Mouse (Mus musculus) embryonic facial prominence, embryonic 13.5 days (tissue): ENCODE measurements around the gene Nxph1. TPM values are rescaled to one million over a fixed set of nuclear protein-coding genes. Genes with fewer than 3 reads are reported as not detected.
A peak's percentile ranks its signal among the peaks of the same experiment; 100 is the strongest.

Experiments used
- ATAC-seq: fragments of 200-750 bp; cut with Nextera tagmentation; 2 replicates; pipeline ENCODE4 v1.8.0; 2017; ENCODE audit warnings: low read depth; ENCODE audit not compliant: insufficient number of reproducible peaks, insufficient read depth, low FRiP score, low TSS enrichment
- H3K27ac ChIP-seq: fragments of 300-500 bp; sonication (generic); 2 replicates; pipeline ENCODE4 v1.5.1; 2015; ENCODE audit warnings: moderate library complexity, mild to moderate bottlenecking, inconsistent platforms
- H3K27me3 ChIP-seq: fragments of 300-500 bp; sonication (generic); 2 replicates; pipeline ENCODE4 v1.6.1; 2015; ENCODE audit warnings: mild to moderate bottlenecking, inconsistent platforms
- H3K36me3 ChIP-seq: fragments of 300-500 bp; sonication (generic); 2 replicates; pipeline ENCODE4 v1.6.1; 2015; ENCODE audit warnings: mild to moderate bottlenecking, inconsistent platforms
- H3K4me1 ChIP-seq: fragments of 300-500 bp; sonication (generic); 2 replicates; pipeline ENCODE4 v1.6.1; 2015; ENCODE audit warnings: inconsistent platforms
- H3K4me2 ChIP-seq: fragments of 300-500 bp; sonication (generic); 2 replicates; pipeline ENCODE4 v1.6.1; 2015; ENCODE audit warnings: moderate library complexity, mild to moderate bottlenecking, inconsistent platforms
- H3K4me3 ChIP-seq: fragments of 300-500 bp; sonication (generic); 2 replicates; pipeline ENCODE4 v1.5.1; 2015; ENCODE audit warnings: mild to moderate bottlenecking, inconsistent platforms
- H3K9ac ChIP-seq: fragments of 300-500 bp; sonication (generic); 2 replicates; pipeline ENCODE4 v1.6.1; 2015; ENCODE audit warnings: mild to moderate bottlenecking, inconsistent platforms
- H3K9me3 ChIP-seq: fragments of 300-500 bp; sonication (generic); 2 replicates; pipeline ENCODE4 v1.6.1; 2016; ENCODE audit warnings: inconsistent platforms
- WGBS: fragments of 180-500 bp; shearing (Covaris S2); methylation state at CpG from one replicate; pipeline ENCODE4 v1.1.7; 2015; ENCODE audit warnings: mixed read lengths; 5-methylcytosine and 5-hydroxymethylcytosine counted together
- polyA plus RNA-seq: library from polyadenylated mRNA; unstranded; fragments of >200 nt; fragmentation: Nextera tagmentation; extraction: Ambion mirVana; gene quantifications from 2 replicates; pipeline ENCODE4 v1.2.1, GENCODE M21; 2015

Nxph1 gene
- polyA plus RNA-seq, 1 experiment from 2014 or later: 2.9 TPM

DNA sequence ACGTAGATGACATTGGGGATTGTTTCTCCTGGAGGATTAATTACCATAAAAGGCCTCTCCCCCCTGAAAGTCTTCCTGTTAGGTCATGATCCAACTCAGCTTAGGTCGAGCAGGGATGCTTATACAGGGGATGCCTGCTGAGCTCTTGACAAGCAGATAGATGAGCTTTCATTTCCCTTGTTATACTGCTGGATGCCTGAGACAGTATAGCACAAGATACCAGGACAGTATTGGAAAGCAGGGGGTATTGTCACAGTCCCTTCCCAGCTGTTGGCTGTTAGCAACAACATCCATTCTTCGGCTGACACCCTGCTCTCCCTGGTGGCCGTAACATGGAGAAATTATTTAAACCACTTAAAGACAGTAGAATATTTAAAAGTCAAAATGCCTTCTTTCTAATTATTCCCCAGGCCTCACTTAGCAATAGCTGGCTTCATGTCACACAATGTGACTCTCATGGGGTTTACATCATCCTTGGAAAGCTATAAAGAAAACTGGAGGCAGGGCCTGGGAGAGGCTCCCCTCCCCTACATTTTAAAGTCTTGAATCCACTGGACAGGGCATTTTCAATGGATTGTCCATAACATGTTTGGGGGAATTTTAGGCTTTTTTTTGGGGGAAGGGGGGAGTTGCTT, 31.1 kb downstream of the Nxph1 start:
- no peak overlapping the region for H3K4me3 ChIP-seq
- no peak overlapping the region for H3K27ac ChIP-seq
- no peaks in the 10 kb centered on the region for H3K4me1 ChIP-seq
- H3K36me3 ChIP-seq: no peaks in the 10 kb centered on the region
- no peak overlapping the region for H3K4me2 ChIP-seq
- H3K27me3 ChIP-seq: no peaks in the 10 kb centered on the region
- H3K9me3 ChIP-seq: no peaks in the 10 kb centered on the region
- 64% methylated on average over 4 of the region's 4 CpGs for whole genome bisulfite sequencing
- no peak for ATAC-seq
- H3K9ac ChIP-seq: no peak overlapping the region

DNA sequence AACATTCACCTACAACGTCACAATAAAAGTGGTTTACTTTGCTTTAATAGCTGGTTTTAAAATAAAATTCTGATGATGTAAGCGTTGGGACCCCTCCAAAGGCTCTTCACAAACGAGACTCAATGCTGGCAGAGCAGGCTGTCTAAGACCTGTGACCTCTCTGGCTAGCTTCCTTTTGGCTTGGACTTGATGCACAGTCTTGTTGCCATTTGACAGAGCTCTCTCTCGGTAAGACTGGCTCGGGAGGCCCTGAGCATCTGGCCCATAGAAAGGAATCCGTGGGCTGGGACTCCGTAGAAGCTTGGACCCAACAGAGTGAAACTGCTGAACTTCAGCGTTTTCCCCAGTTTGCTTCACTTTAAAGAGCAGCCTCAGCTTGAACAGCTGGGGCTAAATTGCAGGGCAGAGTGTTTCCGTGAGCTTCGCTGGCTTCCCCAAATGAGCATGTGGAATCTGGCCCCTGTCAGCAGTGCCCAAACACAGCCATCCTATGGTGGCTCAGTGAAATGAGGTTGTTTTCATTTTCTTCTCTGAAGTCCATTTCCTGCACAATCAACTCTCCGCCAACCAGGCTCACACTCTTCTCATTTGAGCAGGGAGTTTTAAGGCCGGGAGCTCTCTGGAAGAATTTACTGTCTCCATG, 48.2 kb downstream of the Nxph1 start:
- WGBS: 56% methylated on average over 12 of the region's 12 CpGs
- H3K4me2 ChIP-seq: peak overlapping the region; percentile 24; the same call in 1 of the 2 replicates

DNA sequence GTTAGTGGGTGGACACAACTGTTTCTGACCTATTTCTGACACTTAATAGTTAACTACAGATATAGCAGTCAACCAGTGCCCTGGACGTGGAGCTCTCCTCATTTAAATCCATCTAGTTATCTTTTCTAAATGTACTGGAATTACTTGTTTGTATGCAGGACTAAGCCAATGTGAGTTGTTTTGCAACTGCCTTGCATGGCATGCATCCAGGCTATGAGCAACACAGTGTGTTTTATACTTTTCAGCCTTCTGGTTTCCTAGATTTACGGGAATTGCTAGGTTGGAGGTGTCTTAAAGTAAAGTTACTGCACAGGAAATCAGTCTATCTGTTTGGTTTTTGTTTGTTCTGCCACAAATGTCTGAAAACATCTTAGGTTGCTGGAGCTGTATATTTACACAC, 49.1 kb downstream of the Nxph1 start:
- no peaks in the 10 kb centered on the region for H3K9me3 ChIP-seq
- no peak for ATAC-seq
- no peak overlapping the region for H3K4me3 ChIP-seq
- 76% methylated on average over 2 of the region's 2 CpGs for WGBS
- no peak overlapping the region for H3K27ac ChIP-seq
- no peak overlapping the region for H3K4me2 ChIP-seq
- no peak overlapping the region for H3K9ac ChIP-seq
- no peaks in the 10 kb centered on the region for H3K36me3 ChIP-seq
- H3K4me1 ChIP-seq: peaks cover 4% of the 10 kb centered on the region; the same call in 1 of the 2 replicates
- no peaks in the 10 kb centered on the region for H3K27me3 ChIP-seq

More for the DNA sequence above, 48.2 kb downstream of the Nxph1 start:
- no peaks in the 10 kb centered on the region for H3K9me3 ChIP-seq
- no peaks in the 10 kb centered on the region for H3K27me3 ChIP-seq
- no peaks in the 10 kb centered on the region for H3K36me3 ChIP-seq
- H3K4me1 ChIP-seq: peaks cover 4% of the 10 kb centered on the region; the same call in 1 of the 2 replicates
- ATAC-seq: no peak
- no peak overlapping the region; the same call in 1 of the 2 replicates for H3K9ac ChIP-seq
- no peak overlapping the region for H3K4me3 ChIP-seq
- no peak overlapping the region for H3K27ac ChIP-seq

DNA sequence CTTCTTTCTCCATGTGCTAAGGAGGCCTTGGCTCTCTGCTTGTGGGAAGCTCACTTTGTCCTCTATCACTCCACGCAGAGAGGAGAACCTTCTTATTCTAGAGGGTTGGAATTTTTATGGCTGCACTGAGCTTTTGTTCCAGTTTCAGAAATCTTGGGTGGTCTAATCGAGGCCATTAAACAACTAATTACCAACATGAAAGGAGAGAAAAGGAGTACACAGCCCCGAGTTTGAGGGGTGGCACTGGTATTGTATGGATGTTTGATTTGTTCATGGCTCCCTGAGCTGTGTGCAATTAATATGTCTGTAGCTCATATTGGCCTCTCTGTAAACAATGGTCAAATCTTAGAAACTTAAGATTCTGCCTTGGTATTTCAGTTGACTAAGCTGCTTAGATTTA, 54.5 kb downstream of the Nxph1 start:
- Histone ChIP-seq H3K4me2 (no peak overlapping the region), H3K36me3 (no peaks in the 10 kb centered on the region), H3K27ac (no peak overlapping the region), H3K9me3 (no peaks in the 10 kb centered on the region), H3K27me3 (no peaks in the 10 kb centered on the region), H3K4me1 (no peaks in the 10 kb centered on the region), H3K4me3 (no peak overlapping the region), H3K9ac (no peak overlapping the region)
- no peak for ATAC-seq
- 67% methylated on average over 3 of the region's 3 CpGs for WGBS

DNA sequence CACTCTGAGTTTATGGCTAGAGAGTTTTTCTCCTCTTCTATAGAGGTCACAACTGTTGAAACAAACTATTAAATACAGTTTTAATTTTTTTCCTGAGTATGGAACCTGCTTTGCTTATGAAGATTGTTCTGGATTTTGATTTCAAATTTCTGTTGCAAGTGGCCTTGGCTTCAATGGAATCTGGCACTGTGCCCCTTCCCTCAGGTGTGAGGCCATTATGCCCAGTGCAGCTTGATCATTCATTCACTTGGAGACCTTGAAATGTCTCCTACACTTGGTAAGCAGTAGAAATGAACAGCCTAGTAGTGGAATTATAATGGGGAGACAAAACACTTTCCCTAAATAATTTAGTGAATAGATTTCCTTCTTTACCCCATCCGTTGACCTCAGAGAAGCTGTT, 78.4 kb downstream of the Nxph1 start:
- Histone ChIP-seq H3K36me3 (no peaks in the 10 kb centered on the region), H3K4me1 (no peaks in the 10 kb centered on the region), H3K4me3 (no peak overlapping the region), H3K27ac (no peak overlapping the region), H3K4me2 (no peak overlapping the region), H3K9ac (no peak overlapping the region), H3K27me3 (no peaks in the 10 kb centered on the region), H3K9me3 (no peaks in the 10 kb centered on the region)
- 88% methylated on average over 1 of the region's 1 CpGs for WGBS
- no peak for ATAC-seq

DNA sequence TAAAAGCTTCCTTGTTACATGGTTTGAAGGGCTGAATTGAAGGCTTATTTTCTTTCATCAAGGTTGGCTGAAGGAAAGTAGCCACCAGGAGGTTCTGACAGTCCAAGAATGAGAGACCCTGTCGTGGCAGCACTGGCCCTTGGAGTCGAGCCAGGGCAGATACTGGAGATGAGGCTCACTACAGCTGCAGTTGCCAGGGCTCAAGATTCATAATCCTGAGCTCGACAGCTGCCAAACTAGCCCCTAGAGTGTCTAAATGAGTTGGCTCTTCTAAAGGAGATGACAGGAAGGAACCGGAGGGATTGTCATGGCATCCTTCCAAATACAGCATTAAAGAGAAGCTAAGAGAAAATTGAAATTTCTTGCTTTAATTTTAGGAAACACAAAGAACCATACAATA, 78.9 kb downstream of the Nxph1 start:
- WGBS: 46% methylated on average over 4 of the region's 4 CpGs
- no peaks in the 10 kb centered on the region for H3K4me1 ChIP-seq
- H3K36me3 ChIP-seq: no peaks in the 10 kb centered on the region
- H3K27ac ChIP-seq: no peak overlapping the region
- H3K9ac ChIP-seq: no peak overlapping the region
- ATAC-seq: no peak
- H3K27me3 ChIP-seq: no peaks in the 10 kb centered on the region
- H3K9me3 ChIP-seq: no peaks in the 10 kb centered on the region
- no peak overlapping the region for H3K4me2 ChIP-seq
- no peak overlapping the region for H3K4me3 ChIP-seq

DNA sequence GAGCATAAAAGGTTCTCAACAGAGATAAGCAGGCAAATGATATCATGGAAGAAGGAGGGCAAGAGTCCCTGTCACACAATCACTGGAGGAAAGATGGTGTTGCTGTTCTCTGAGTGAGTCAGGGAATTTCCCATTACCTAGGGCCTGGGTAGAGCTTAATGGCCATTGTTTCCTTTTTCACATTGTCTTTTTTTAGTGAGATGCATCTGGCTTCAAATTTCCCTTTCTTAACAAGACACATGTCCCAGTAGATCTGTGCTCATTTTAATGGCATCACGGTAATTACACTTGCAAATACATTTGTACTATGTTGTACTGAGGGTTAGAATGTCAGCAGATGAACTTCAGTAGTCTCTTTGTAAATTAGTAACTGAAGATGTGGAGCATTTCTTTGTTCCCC, 80.3 kb downstream of the Nxph1 start:
- Histone ChIP-seq H3K27me3 (no peaks in the 10 kb centered on the region), H3K9me3 (no peaks in the 10 kb centered on the region), H3K36me3 (no peaks in the 10 kb centered on the region), H3K4me3 (no peak overlapping the region), H3K4me2 (no peak overlapping the region), H3K27ac (no peak overlapping the region), H3K9ac (no peak overlapping the region), H3K4me1 (no peaks in the 10 kb centered on the region)
- ATAC-seq: no peak
- WGBS: 82% methylated on average over 1 of the region's 1 CpGs

DNA sequence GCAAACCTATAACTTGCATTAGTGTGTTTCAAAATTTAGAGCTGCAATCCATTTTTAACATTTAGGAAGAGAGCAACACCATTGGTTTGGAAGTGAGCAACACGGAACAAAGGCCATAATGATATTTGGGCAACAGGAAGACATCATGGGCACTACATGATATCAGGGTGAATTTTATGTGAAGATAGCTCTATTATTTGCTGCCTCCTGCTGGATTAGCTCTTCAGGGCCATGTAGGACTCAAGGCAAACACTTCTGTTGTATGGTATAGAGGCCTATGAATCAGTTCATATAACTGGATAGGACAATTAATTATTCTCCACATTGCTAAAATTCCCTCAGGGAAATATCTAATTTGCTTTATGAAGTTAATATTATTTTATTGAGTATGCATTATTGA, 91.1 kb downstream of the Nxph1 start:
- Histone ChIP-seq H3K9me3 (no peaks in the 10 kb centered on the region), H3K27me3 (no peaks in the 10 kb centered on the region), H3K4me2 (no peak overlapping the region), H3K4me3 (no peak overlapping the region), H3K36me3 (no peaks in the 10 kb centered on the region), H3K27ac (no peak overlapping the region), H3K4me1 (no peaks in the 10 kb centered on the region), H3K9ac (no peak overlapping the region)
- 100% methylated on average over 1 of the region's 1 CpGs for WGBS
- ATAC-seq: no peak

DNA sequence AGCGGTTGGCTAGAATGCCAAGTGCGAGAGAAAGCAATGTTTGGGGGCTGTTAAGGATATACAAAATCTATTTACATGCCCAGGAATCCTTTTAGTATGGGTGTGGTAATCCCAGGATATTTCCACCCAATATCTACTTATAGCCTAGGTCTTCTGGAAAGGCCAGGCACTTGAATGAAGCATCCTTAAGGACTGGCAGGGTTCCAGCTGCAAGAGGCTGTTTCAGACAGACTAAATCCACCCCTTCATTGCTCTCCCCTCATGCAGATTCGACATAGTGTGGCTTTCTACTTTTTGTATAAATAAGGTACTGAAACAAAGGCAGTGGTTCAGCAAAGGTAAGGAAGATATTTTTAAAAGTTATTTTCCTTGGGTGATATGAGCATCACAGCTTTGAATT, 92.8 kb downstream of the Nxph1 start:
- H3K9me3 ChIP-seq: no peaks in the 10 kb centered on the region
- H3K27me3 ChIP-seq: no peaks in the 10 kb centered on the region
- H3K36me3 ChIP-seq: no peaks in the 10 kb centered on the region
- H3K9ac ChIP-seq: no peak overlapping the region
- H3K4me3 ChIP-seq: no peak overlapping the region
- no peak overlapping the region for H3K4me2 ChIP-seq
- H3K4me1 ChIP-seq: no peaks in the 10 kb centered on the region
- no peak for ATAC-seq
- 81% methylated on average over 3 of the region's 3 CpGs for WGBS
- no peak overlapping the region for H3K27ac ChIP-seq

DNA sequence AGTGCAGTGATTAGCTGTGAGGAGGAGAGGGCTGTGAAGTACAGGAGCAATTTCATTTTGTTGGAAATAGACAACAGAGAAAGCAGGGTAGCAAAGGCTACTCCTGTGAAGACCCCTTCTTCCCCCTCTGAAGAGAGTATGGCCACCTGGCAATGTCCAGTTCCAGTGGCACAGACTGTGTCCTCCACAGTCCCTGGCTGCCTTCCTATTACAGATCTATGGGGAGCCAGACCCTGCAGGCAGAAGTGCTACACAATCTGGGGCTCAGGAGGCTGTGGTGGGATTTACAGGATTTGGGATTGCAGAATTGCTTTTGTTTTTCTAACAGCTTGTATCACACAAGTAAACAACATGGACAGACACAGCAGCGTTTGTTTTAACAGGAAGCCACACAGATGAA, 94.2 kb downstream of the Nxph1 start:
- Histone ChIP-seq H3K4me2 (no peak overlapping the region), H3K4me1 (no peaks in the 10 kb centered on the region), H3K9me3 (no peaks in the 10 kb centered on the region), H3K27ac (no peak overlapping the region), H3K36me3 (no peaks in the 10 kb centered on the region), H3K4me3 (no peak overlapping the region), H3K9ac (no peak overlapping the region), H3K27me3 (no peaks in the 10 kb centered on the region)
- WGBS: 17% methylated on average over 1 of the region's 1 CpGs
- no peak for ATAC-seq

DNA sequence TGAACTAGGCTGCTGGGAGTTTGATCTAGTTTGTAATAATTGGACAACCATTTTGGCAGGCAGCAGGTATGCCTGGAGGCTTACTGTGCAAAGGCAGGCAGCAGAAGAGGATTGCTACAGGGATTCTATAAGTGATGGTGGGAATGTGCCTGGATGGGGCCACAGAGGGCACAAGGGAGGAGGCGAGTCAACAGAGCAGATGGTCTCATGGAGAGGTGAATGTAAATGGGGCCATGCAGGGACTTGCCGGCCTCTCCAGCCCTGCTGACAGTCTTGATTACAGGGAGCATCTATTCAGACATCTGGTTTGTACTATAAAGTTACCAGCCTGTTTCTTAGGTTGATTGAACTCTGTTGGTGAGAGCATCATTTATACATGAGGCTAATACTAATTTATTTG, 98.6 kb downstream of the Nxph1 start:
- Histone ChIP-seq H3K4me2 (no peak overlapping the region), H3K4me3 (no peak overlapping the region), H3K36me3 (no peaks in the 10 kb centered on the region), H3K9me3 (no peaks in the 10 kb centered on the region), H3K9ac (no peak overlapping the region), H3K4me1 (no peaks in the 10 kb centered on the region), H3K27me3 (no peaks in the 10 kb centered on the region), H3K27ac (no peak overlapping the region)
- ATAC-seq: no peak
- 33% methylated on average over 2 of the region's 2 CpGs for WGBS

DNA sequence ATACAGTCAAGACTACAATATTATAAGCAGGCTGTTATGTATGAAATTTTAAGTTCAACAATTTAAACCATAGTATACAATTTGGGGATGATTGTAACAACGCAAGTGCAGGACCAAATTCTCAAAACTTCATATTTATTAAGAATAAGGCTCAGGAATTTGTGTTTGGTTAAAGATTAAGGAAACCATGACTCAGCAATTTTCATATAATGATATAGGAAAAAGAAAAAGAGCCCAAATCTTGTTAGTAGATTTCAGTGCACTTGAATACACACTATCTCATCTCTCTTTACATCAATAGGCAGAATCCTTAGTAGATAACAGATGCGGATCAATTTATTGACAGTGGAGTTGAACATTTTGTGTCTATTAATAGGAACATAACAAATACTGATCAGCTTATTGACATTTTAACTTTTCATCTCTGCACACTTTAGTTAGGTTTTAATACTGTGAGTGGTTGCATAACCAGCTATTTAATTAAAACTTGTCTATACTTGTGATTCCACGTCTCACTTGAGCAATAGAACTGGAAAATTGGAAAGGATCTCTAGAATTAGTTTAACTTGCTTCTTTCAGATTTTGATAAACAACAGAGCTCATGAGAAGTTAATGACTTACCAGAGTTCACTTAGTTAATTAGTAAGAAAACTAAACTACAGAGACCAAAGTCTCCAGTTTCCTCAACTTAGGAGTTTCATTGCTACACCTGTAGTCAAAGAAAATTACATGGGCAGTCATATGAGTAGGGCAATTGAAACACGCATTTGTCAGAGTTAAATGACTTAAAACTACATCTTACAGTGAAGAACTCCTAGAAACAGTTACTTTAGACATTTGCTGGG, 113.3 kb downstream of the Nxph1 start:
- 84% methylated on average over 4 of the region's 4 CpGs for WGBS
- no peaks in the 10 kb centered on the region for H3K9me3 ChIP-seq
- no peaks in the 10 kb centered on the region for H3K36me3 ChIP-seq
- H3K4me2 ChIP-seq: no peak overlapping the region
- H3K4me3 ChIP-seq: no peak overlapping the region
- no peak overlapping the region for H3K9ac ChIP-seq
- no peak overlapping the region for H3K27ac ChIP-seq
- no peaks in the 10 kb centered on the region for H3K27me3 ChIP-seq
- no peak for ATAC-seq
- peaks cover 6% of the 10 kb centered on the region for H3K4me1 ChIP-seq
